Mouse (Mus musculus) heart, embryonic 14.5 days (tissue): Measurements from ENCODE around the gene Magt1. TPM values are rescaled to one million over a fixed set of nuclear protein-coding genes. Genes with fewer than 3 reads are reported as not detected.
"Not testable (repeated sequence)": the region's sequence is repeated elsewhere in the genome, so short reads cannot be mapped to it uniquely, and the experiment has no call there.

Experiments
- ATAC-seq: fragments of 200-750 bp; cut with Nextera tagmentation; 2 replicates; pipeline ENCODE4 v1.8.0; 2017; ENCODE audit warnings: low read depth, moderate TSS enrichment; ENCODE audit not compliant: insufficient number of reproducible peaks, insufficient read depth, low FRiP score
- H3K27ac ChIP-seq, 2 experiments: fragments of 200-500 bp in 1 of 2; fragments of 300-500 bp in 1 of 2; sonication (generic) in 1 of 2; replicated peaks in 1 of 2; 2 replicates each; pipeline ENCODE4 v1.5.1; 2012 to 2014; ENCODE audit warnings: low read depth in 2 of 2, low read length in 2 of 2, control low read depth in 1 of 2, mild to moderate bottlenecking in 1 of 2, mixed read lengths in 1 of 2; ENCODE audit not compliant: control insufficient read depth in 1 of 2, insufficient read depth in 1 of 2
- H3K27me3 ChIP-seq: fragments of 300-500 bp; sonication (generic); 2 replicates; pipeline ENCODE4 v1.6.1; 2014; ENCODE audit warnings: mild to moderate bottlenecking, low read length, control low read depth; ENCODE audit not compliant: control insufficient read depth, insufficient read depth
- H3K36me3 ChIP-seq: fragments of 300-500 bp; sonication (generic); 2 replicates; pipeline ENCODE4 v1.6.1; 2014; ENCODE audit warnings: mild to moderate bottlenecking, control low read depth, low read length, mixed read lengths; ENCODE audit not compliant: control insufficient read depth, insufficient read depth
- H3K4me1 ChIP-seq, 2 experiments: fragments of 200-500 bp in 1 of 2; fragments of 300-500 bp in 1 of 2; sonication (generic) in 1 of 2; 2 replicates each; pipeline ENCODE4 v1.6.1; 2012 to 2014; ENCODE audit warnings: low read length in 2 of 2, control low read depth in 1 of 2, mixed read lengths in 1 of 2; ENCODE audit not compliant: control insufficient read depth in 2 of 2, insufficient read depth in 2 of 2
- H3K4me2 ChIP-seq: fragments of 300-500 bp; sonication (generic); 2 replicates; pipeline ENCODE4 v1.6.1; 2014; ENCODE audit warnings: mild to moderate bottlenecking, low read length
- H3K4me3 ChIP-seq, 2 experiments: fragments of 200-500 bp in 1 of 2; fragments of 300-500 bp in 1 of 2; sonication (generic) in 1 of 2; 2 replicates each; pipeline ENCODE4 v1.5.1; 2012 to 2014; ENCODE audit warnings: low read length in 2 of 2, mild to moderate bottlenecking in 2 of 2, control low read depth in 1 of 2, low read depth in 1 of 2, moderate library complexity in 1 of 2; ENCODE audit not compliant: control insufficient read depth in 1 of 2, insufficient read depth in 1 of 2
- H3K9ac ChIP-seq: fragments of 300-500 bp; sonication (generic); 2 replicates; pipeline ENCODE4 v1.6.1; 2014; ENCODE audit warnings: mild to moderate bottlenecking, low read length
- H3K9me3 ChIP-seq: fragments of 300-500 bp; sonication (generic); 2 replicates; pipeline ENCODE4 v1.6.1; 2016; ENCODE audit warnings: low read length, control low read depth; ENCODE audit not compliant: control insufficient read depth
- WGBS: fragments of 180-500 bp; shearing (Covaris S2); extraction: QIAGEN DNeasy Blood & Tissue Kit; methylation state at CpG from one replicate; pipeline ENCODE4 v1.1.7; 2014; 5-methylcytosine and 5-hydroxymethylcytosine counted together
- polyA plus RNA-seq: library from polyadenylated mRNA; unstranded; fragments of >200 nt; fragmentation: Nextera tagmentation; extraction: Ambion mirVana; gene quantifications from 2 replicates; pipeline ENCODE4 v1.2.1, GENCODE M21; 2014

Gene Magt1
- polyA plus RNA-seq, 1 experiment from 2014 or later: 46.5 TPM

- not testable (repeated sequence) for H3K27me3 ChIP-seq, H3K27ac ChIP-seq, H3K9me3 ChIP-seq, H3K4me3 ChIP-seq, H3K9ac ChIP-seq, ATAC-seq, H3K4me2 ChIP-seq, H3K4me1 ChIP-seq
- peaks cover 16% of the 10 kb centered on the region for H3K36me3 ChIP-seq
- 65% methylated on average over 2 of the region's 2 CpGs for WGBS
Measured at GRCm38 (mm10) chrX:106014741-106015377, 3.2 kb upstream of the Magt1 start.

GRCm38 (mm10) chrX:106013217-106013616 lies 1.5 kb upstream of the Magt1 start:
- 24% methylated on average over 2 of the region's 2 CpGs for WGBS

GRCm38 (mm10) chrX:106012559-106012958 lies 853 bp upstream of the Magt1 start:
- WGBS: 60% methylated on average over 3 of the region's 3 CpGs
- Histone ChIP-seq H3K4me3 (no peak overlapping the region; a peak in 1 of 4 replicates), H3K4me1 (peaks cover 2 to 4% of the 10 kb centered on the region in 2 experiments; a peak in 3 of 4 replicates), H3K36me3 (0 out of 2 replicates have a peak, but pooled peaks cover 2% of the 10 kb centered on the region), H3K27ac (peak overlapping the region; percentile 82 to 90; a peak in 3 of 4 replicates), H3K9me3 (no peaks in the 10 kb centered on the region), H3K4me2 (peak overlapping the region; percentile 62), H3K27me3 (no peaks in the 10 kb centered on the region), H3K9ac (peak overlapping the region; percentile 60)
- ATAC-seq: no peak

More at GRCm38 (mm10) chrX:106013217-106013616, 1.5 kb upstream of the Magt1 start:
- H3K36me3 ChIP-seq: 0 out of 2 replicates have a peak, but pooled peaks cover 3% of the 10 kb centered on the region
- H3K27me3 ChIP-seq: no peaks in the 10 kb centered on the region
- H3K4me2 ChIP-seq: no peak overlapping the region
- peaks cover 2 to 4% of the 10 kb centered on the region in 2 experiments; a peak in 3 of 4 replicates for H3K4me1 ChIP-seq
- no peak overlapping the region for H3K4me3 ChIP-seq
- ATAC-seq: no peak
- no peaks in the 10 kb centered on the region for H3K9me3 ChIP-seq
- no peak overlapping the region for H3K27ac ChIP-seq
- H3K9ac ChIP-seq: no peak overlapping the region

DNA sequence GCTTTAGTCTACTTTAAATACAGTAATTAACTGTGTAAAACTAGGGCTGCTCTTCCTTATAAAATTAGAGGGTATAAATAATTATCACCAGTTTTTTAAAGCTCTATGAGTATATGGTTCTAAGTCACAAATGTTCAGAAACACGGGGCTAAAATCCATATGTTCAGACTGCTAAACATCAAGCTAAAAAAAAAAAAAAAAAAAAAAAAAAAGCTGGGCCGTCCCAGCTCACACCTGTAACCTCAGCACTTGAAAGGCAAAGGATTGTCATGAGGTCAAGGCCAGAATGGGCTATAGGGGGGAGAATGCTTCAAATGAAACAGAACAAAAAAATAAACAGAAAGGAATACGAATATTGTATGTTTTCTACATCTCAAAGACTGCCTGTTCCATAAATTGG lies 944 bp downstream of the Magt1 start:
- Histone ChIP-seq H3K27ac (peak overlapping the region in 1 of 2 experiments; percentile 91; a peak in 1 of 4 replicates), H3K36me3 (no peaks in the 10 kb centered on the region), H3K4me1 (peaks cover 2 to 4% of the 10 kb centered on the region in 2 experiments; a peak in 3 of 4 replicates), H3K4me2 (peak overlapping the region; percentile 64), H3K4me3 (peak overlapping the region; percentile 58 to 76), H3K9ac (peak overlapping the region; percentile 80), H3K27me3 (no peaks in the 10 kb centered on the region), H3K9me3 (no peaks in the 10 kb centered on the region)
- WGBS: 8% methylated on average over 3 of the region's 3 CpGs
- no peak for ATAC-seq

GRCm38 (mm10) chrX:106001605-106002004 lies 10.1 kb downstream of the Magt1 start:
- Histone ChIP-seq H3K9ac (no peak overlapping the region), H3K4me1 (no peaks in the 10 kb centered on the region), H3K27ac (no peak overlapping the region), H3K27me3 (no peaks in the 10 kb centered on the region), H3K36me3 (peaks cover 18% of the 10 kb centered on the region), H3K4me2 (no peak overlapping the region), H3K9me3 (no peaks in the 10 kb centered on the region), H3K4me3 (no peak overlapping the region)
- WGBS: 62% methylated on average over 1 of the region's 1 CpGs
- no peak for ATAC-seq

DNA sequence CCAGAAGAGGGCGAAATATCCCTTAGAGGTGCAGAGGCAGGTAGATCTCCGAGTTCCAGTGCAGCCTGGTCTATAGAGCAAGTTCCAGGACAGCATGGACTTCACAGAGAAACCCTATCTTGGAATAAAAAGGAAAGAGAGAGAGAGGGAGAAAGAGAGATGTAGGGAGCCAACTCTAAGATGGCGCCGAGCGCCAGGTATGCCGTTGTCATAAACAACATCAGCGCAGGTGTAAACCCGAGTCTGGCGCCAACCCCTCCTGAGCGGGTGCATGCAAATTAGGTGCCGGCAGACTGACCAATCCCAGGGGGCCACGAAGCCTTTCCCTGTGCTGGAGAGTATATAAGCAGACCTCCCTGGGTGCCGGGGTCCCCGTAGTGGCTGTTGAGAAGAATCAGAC lies 54.6 kb downstream of the Magt1 start:
- H3K27ac ChIP-seq, ATAC-seq, H3K27me3 ChIP-seq, H3K4me3 ChIP-seq, H3K9ac ChIP-seq, H3K4me2 ChIP-seq, H3K9me3 ChIP-seq, H3K36me3 ChIP-seq, H3K4me1 ChIP-seq: not testable (repeated sequence)
- WGBS: 72% methylated on average over 14 of the region's 14 CpGs

- ATAC-seq: no peak
- Histone ChIP-seq H3K27ac (no peak overlapping the region), H3K4me2 (no peak overlapping the region), H3K36me3 (no peaks in the 10 kb centered on the region), H3K4me1 (no peaks in the 10 kb centered on the region), H3K9me3 (no peaks in the 10 kb centered on the region), H3K27me3 (no peaks in the 10 kb centered on the region), H3K4me3 (no peak overlapping the region), H3K9ac (no peak overlapping the region)
- 54% methylated on average over 2 of the region's 2 CpGs for WGBS
Measured at GRCm38 (mm10) chrX:105953999-105954398, 57.7 kb downstream of the Magt1 start.

DNA sequence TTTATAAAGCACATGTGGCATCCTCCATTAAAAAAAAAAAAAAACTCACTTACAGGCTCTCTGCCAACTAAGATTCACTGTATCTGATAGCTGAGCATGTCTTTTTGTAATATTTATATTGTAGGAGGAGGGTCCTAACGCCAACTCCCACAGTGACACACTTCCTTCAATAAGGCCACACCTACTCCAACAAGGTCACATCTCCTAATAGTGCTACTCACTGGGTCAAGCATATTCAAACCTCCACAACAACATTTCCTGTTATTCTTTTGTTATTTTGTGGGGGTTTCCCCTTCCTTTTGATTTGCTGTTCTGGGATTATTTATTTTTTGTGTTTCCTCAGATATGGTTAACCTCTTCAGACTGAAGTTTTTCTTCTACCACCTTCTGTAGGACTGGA lies 65.3 kb downstream of the Magt1 start:
- no peak overlapping the region for H3K4me3 ChIP-seq
- no peak overlapping the region for H3K4me2 ChIP-seq
- WGBS: 50% methylated on average over 1 of the region's 1 CpGs
- no peaks in the 10 kb centered on the region for H3K9me3 ChIP-seq
- H3K4me1 ChIP-seq: no peaks in the 10 kb centered on the region
- H3K36me3 ChIP-seq: no peaks in the 10 kb centered on the region
- no peak overlapping the region for H3K9ac ChIP-seq
- no peaks in the 10 kb centered on the region for H3K27me3 ChIP-seq
- H3K27ac ChIP-seq: no peak overlapping the region
- no peak for ATAC-seq
